Mouse (Mus musculus) kidney, adult 11 months (tissue): ENCODE measurements around the gene Cfap299.

Source experiments
- DNase-seq: peaks from one replicate; pipeline ENCODE4 v3.0.0; 2022

Cfap299 gene

GRCm38 (mm10) chr5:98688254-98688653 lies 359.1 kb downstream of the Cfap299 start:
- DNase-seq = no peak

DNA sequence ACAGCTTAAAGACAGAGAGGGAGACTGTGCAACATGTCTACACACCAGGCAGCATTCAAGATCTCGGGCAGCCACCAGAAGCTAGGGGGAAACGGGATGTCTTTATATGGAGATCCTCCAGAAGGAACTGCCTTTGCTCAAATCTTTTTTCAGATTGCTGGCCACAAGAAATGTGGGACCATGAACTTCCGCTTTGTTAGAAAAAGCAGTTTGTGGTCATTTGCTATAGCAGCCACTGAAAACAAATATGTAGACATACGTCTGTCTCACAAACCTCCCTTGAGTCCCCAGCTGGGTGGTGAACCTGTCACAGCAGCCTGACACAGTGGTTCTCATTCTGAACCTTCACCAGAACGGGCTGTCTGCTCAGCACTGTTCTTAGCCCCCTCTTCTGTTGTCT lies 363.0 kb downstream of the Cfap299 start:
- DNase-seq = no peak

- no peak for DNase-seq
These were observed 367.2 kb downstream of the Cfap299 start for GRCm38 (mm10) chr5:98696336-98696735.

DNA sequence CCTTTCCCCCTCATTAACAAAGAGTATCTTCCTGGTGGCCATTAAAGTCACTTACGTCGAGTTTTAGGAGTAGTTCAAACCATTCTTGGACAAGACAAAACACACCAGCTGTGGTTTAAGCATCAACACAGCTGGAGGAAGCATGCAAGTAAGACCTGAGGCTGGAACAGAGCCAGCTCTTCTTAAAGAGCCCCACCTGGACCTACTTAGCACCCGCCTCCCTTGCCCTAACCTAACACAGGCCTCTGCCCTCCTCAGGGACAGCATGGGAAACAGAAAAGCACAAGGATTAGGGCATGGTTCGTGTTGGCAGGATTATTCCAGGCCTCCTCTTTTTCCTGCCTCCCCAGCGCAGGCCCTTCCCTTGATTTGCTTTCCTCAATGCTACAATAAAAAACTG lies 374.9 kb downstream of the Cfap299 start:
- no peak for DNase-seq

- DNase-seq = no peak
These were observed 377.5 kb downstream of the Cfap299 start for GRCm38 (mm10) chr5:98706597-98706996.

GRCm38 (mm10) chr5:98715392-98715791 lies 386.3 kb downstream of the Cfap299 start:
- no peak for DNase-seq

DNA sequence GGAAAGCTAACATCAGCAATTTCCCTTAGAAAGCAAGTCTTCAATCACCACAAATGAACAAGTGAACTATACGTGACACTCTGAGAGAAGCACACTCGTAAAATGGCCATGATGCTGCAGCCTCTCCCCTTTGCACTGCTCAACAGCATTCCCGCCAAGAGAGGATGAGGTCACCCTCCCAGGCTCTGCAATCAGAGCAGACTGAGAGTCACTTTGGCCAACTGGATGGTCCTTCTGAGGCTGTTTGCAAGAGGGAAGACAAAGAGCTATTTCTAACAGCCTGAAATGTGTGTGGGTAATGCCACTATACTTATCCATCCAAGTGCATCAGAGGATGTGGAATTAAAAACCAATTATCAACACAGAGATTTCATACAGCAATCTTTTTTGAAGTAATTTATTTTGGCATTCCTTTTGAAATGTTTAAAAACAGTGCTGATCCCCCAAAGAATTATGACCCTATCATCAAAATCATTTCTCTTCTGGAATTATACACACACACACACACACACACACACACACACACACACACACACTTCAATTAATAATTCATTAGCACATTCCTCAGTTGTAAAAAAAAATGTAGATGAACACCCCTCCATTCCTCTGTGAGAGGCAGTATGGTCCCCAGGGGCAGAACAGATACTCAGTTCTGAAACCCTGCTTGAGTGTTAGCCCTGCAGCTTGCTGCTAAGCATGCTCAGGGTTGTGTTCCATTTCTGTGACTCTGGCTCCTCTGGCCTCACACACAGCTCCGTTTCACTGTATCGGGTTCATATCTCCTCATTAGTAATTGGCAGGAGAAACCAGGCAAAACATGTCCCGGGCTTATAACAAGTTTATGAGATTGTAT lies 403.3 kb downstream of the Cfap299 start:
- DNase-seq = no peak

- DNase-seq = no peak
These were observed 403.9 kb downstream of the Cfap299 start for GRCm38 (mm10) chr5:98733010-98733399.

DNA sequence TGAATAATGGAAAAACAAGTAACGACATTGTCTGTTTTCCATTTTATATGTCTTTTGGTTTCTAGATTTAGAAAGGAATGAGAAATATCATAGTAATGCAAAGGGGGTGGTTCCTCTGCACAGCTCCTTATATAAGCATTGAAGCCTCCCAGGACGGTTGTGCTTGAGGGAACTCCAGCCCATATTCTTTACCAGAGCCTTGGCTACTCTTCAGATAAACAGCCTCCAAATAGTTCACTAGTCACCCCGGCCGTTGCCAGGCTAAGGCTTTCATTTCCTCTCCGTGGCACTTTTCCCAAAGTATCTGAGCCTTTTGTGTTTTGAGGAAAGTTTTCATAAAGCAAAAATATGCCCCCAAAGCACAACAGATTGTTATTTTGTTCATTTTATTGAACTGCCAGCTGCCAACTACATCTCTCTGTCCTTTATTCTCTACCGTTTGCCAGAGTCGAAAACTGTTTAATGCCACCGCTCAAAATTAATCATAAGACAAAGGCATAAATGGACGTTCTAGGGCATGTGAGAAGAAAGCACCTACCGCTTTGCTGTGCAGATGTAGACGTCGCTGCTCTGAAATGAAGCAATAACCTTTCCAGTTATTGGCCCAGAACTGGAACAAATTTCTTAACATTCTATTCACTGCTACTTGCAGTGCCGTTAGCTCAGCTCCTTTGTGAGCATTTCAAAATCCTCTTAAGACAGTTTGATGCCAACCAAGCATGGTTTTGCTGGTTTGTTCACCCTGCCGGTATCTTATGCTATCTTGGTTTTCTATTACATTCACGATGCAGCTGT lies 433.0 kb downstream of the Cfap299 start:
- no peak for DNase-seq

GRCm38 (mm10) chr5:98778588-98778987 lies 449.5 kb downstream of the Cfap299 start:
- no peak for DNase-seq

- no peak for DNase-seq
These were observed 453.0 kb downstream of the Cfap299 start for GRCm38 (mm10) chr5:98782066-98782465.

GRCm38 (mm10) chr5:98787735-98788134 lies 458.6 kb downstream of the Cfap299 start:
- no peak for DNase-seq

- DNase-seq = no peak
These were observed 459.5 kb downstream of the Cfap299 start for GRCm38 (mm10) chr5:98788568-98788967.

GRCm38 (mm10) chr5:98790894-98791607 lies 461.9 kb downstream of the Cfap299 start:
- DNase-seq = no peak

DNA sequence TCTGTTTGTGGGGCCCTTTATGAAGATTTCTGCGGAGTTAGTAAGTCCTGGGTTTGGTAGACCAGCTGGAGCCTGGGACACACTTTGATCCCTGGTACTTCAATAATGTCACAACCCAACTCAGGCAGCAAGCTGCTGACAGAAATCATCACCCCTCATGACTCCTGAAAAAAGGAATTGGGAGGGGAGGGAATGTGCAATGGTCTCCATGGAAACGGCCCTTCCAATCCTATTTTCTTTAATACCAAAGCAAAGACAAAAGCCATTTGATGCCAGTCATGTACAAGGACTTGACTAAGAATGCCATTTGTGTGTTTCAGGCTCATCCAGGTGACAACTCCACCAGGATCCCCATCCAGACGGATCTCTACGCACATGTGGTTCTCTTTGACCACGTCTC lies 472.4 kb downstream of the Cfap299 start:
- DNase-seq = no peak

DNA sequence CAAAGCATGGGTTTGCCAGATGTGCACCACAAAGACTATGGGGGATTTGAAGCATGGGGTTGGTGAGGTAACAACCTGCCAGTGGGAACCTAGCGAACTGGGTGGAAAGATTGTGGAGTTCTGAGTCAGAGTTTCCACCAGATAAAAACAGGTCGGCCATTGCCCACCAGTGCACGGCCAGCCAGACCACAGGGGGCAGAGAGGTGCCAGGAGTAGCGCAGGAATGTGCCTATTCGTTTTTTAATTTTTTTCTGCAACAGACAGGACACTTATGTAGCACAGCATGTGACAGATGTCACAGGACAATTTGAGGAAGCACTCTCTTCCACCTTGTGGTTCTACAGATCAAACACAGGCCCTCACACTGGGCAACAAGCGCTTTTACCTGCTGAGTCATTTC lies 475.7 kb downstream of the Cfap299 start:
- no peak for DNase-seq

- DNase-seq = no peak
These were observed 477.4 kb downstream of the Cfap299 start for GRCm38 (mm10) chr5:98806492-98806891.

- DNase-seq = no peak
These were observed 477.9 kb downstream of the Cfap299 start for GRCm38 (mm10) chr5:98807022-98807421.

- no peak for DNase-seq
These were observed 478.8 kb downstream of the Cfap299 start for GRCm38 (mm10) chr5:98807953-98808352.

DNA sequence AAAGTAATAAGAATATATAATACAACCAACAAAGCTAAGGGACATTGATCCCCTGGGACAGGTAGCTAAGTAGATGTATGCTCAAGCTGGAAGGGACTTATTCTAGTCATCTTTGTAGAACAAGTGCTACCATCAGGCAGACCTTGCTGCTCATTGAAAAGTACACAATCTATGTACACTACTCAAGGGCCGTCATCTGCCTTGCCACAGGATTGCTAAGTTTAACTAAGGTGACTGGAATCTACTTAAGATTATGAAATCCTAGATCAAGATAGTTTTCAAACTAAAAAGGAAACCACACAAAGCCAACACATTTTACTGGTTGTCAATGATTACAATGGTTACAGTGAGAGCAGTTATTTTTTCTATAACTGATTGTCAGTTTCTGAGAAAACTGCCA lies 483.3 kb downstream of the Cfap299 start:
- no peak for DNase-seq

GRCm38 (mm10) chr5:98815269-98815668 lies 486.2 kb downstream of the Cfap299 start:
- no peak for DNase-seq

- DNase-seq = no peak
These were observed 504.7 kb downstream of the Cfap299 start for GRCm38 (mm10) chr5:98833760-98834159.

DNA sequence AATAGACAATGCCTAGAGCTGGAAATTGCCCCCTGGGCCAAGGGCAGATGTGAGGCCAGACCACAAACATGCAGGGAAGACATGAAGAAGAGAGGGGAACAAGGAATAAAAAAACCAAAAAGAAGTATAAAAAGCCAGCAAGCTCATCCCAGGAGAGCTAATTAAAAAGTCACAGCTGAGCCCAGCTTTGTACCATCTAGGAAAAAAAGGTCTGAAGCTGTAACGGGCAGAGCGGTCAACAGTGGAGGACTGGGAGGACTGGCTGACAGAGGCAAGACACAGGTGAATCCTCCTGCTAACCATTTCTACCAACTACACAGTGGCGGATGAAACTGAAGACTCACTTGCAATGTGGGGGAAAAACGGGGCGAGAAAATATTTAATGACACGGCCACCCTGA lies 505.2 kb downstream of the Cfap299 start:
- DNase-seq = no peak
